Mouse (Mus musculus) intestine, postnatal 0 days (tissue): ENCODE measurements at regions not wholly inside any gene's neighbourhood (a gene's known extent, or its start where the extent isn't known, plus 50 kb on each side); places are given as distances from the start of the nearest gene placed in this dataset. TPM values are rescaled to one million over a fixed set of nuclear protein-coding genes. Genes with fewer than 3 reads are reported as not detected.

ENCODE experiments used
- ATAC-seq: fragments of 200-750 bp; cut with Nextera tagmentation; 2 replicates; pipeline ENCODE4 v1.8.0; 2017; ENCODE audit warnings: mild to moderate bottlenecking, moderate TSS enrichment, moderate library complexity
- H3K27ac ChIP-seq: fragments of 300-500 bp; sonication (generic); 2 replicates; pipeline ENCODE4 v1.5.1; 2014; ENCODE audit warnings: mild to moderate bottlenecking, low read depth, low read length, moderate library complexity
- H3K27me3 ChIP-seq: fragments of 300-500 bp; sonication (generic); replicated peaks from 2 replicates; pipeline ENCODE4 v1.6.1; 2014; ENCODE audit warnings: low read length, mixed read lengths; ENCODE audit not compliant: control insufficient read depth, insufficient read depth
- H3K36me3 ChIP-seq: fragments of 300-500 bp; sonication (generic); 2 replicates; pipeline ENCODE4 v1.6.1; 2014; ENCODE audit warnings: mild to moderate bottlenecking, moderate library complexity; ENCODE audit not compliant: control insufficient read depth, insufficient read depth
- H3K4me1 ChIP-seq: fragments of 300-500 bp; sonication (generic); replicated peaks from 2 replicates; pipeline ENCODE4 v1.6.1; 2014; ENCODE audit warnings: antibody characterized with exemption, low read length, mixed read lengths; ENCODE audit not compliant: control insufficient read depth, insufficient read depth
- H3K4me2 ChIP-seq: fragments of 300-500 bp; sonication (generic); replicated peaks from 2 replicates; pipeline ENCODE4 v1.6.1; 2014; ENCODE audit warnings: low read depth, mild to moderate bottlenecking, moderate library complexity
- H3K4me3 ChIP-seq: fragments of 300-500 bp; sonication (generic); 2 replicates; pipeline ENCODE4 v1.5.1; 2014; ENCODE audit warnings: low read depth, low read length
- H3K9ac ChIP-seq: fragments of 300-500 bp; sonication (generic); 2 replicates; pipeline ENCODE4 v1.6.1; 2014; ENCODE audit warnings: mild to moderate bottlenecking, low read depth, low read length
- H3K9me3 ChIP-seq: fragments of 300-500 bp; sonication (generic); 2 replicates; pipeline ENCODE4 v1.6.1; 2016; ENCODE audit warnings: mixed run types; ENCODE audit not compliant: control insufficient read depth
- CTCF ChIP-seq: sonication (generic); IDR thresholded peaks from 2 replicates; pipeline ENCODE4 v1.5.1; 2016; ENCODE audit warnings: low read depth, mild to moderate bottlenecking, control low read depth, antibody characterized with exemption, moderate library complexity
- WGBS: fragments of 180-500 bp; shearing (Covaris S2); extraction: QIAGEN DNeasy Blood & Tissue Kit; methylation state at CpG from one replicate; pipeline ENCODE4 v1.1.7; 2014; 5-methylcytosine and 5-hydroxymethylcytosine counted together
- microRNA-seq: library from miRNA; unstranded; fragments of <30 nt; microRNA quantifications from one replicate; pipeline ENCODE4, GENCODE M21; 2016

DNA sequence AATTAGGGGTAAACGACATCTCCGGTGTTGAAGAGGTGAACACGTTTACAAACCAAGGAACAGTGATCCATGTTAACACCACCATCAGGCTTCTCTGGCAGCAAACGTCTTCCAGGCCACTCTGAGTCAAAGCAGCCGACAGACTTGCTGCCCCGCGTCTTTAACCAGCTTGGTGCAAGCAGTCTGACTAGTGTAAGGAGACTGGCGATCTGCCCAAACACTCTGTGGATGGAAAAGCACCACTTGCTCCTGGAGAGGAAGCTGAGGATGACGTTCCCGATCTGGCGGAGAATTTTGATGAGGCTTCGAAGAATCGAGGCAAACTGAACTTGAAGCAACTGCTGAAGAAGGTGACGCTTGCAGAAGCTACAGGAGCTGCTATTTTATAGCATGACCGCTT, 57.5 kb upstream of the Med13l start:
- Histone ChIP-seq H3K36me3 (no peaks in the 10 kb centered on the region), H3K9me3 (no peaks in the 10 kb centered on the region), H3K4me3 (no peak overlapping the region), H3K27me3 (no peaks in the 10 kb centered on the region), H3K4me2 (no peak overlapping the region), H3K4me1 (no peaks in the 10 kb centered on the region; the same call in 1 of the 2 replicates), H3K27ac (no peak overlapping the region), H3K9ac (no peak overlapping the region)
- 62% methylated on average over 15 of the region's 15 CpGs for WGBS
- TF ChIP-seq CTCF: no peak
- ATAC-seq: no peak

GRCm38 (mm10) chr5:118504170-118504569, 56.3 kb upstream of the Med13l start:
- Histone ChIP-seq H3K4me1 (no peaks in the 10 kb centered on the region; the same call in 1 of the 2 replicates), H3K9ac (no peak overlapping the region), H3K27me3 (no peaks in the 10 kb centered on the region), H3K4me3 (no peak overlapping the region), H3K9me3 (no peaks in the 10 kb centered on the region), H3K4me2 (no peak overlapping the region), H3K36me3 (no peaks in the 10 kb centered on the region), H3K27ac (no peak overlapping the region)
- ATAC-seq: peak; percentile 82
- 60% methylated on average over 10 of the region's 10 CpGs for WGBS
- TF ChIP-seq CTCF: no peak

DNA sequence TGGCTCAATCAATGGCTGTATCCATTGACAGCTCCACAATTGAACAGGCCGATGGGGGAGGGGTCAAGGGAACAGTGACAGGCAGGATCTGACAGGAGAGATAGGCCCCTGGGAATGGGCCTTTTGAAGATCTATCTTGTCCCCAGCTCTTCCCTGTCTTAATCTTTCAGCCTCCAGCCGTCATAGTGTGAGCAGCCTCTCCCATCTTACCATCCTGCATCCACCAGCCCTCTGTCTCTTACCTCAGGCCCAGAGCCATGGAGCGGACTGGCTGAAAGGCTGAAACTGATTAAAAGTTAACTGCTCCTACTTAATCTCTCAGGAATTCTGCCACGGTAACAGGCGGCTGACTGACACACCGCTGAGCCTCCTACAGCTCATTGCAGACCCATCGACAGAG, 55.6 kb upstream of the Med13l start:
- Histone ChIP-seq H3K4me3 (no peak overlapping the region), H3K4me2 (no peak overlapping the region), H3K27ac (no peak overlapping the region), H3K27me3 (no peaks in the 10 kb centered on the region), H3K9me3 (no peaks in the 10 kb centered on the region), H3K36me3 (no peaks in the 10 kb centered on the region), H3K9ac (no peak overlapping the region), H3K4me1 (no peaks in the 10 kb centered on the region; the same call in 1 of the 2 replicates)
- 38% methylated on average over 7 of the region's 7 CpGs for WGBS
- TF ChIP-seq CTCF: no peak
- no peak for ATAC-seq

DNA sequence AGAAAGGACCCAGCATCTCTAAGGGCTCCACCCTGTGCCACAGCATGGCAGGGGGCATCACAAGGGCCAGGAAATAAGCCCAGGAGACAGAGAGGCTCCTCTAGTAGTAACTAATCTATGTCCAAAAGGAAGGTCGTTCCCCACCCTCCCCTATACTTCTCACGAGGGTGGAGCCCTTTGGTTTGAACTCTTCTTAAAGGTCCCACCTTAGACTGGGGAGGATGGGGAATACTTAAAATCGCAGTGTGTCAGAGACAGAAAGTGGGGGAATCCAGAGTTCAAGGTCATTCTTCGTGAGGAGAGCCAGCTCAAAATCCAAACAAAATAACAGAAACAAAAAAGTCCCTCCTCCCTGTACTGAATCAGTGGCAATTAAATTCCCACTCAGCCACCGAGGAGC, 50.6 kb upstream of the Med13l start:
- H3K4me2 ChIP-seq: no peak overlapping the region
- H3K27ac ChIP-seq: no peak overlapping the region
- H3K27me3 ChIP-seq: 0 out of 2 replicates have a peak, but pooled peaks cover 3% of the 10 kb centered on the region
- H3K9me3 ChIP-seq: no peaks in the 10 kb centered on the region
- WGBS: 44% methylated on average over 5 of the region's 5 CpGs
- ATAC-seq: no peak
- TF ChIP-seq CTCF: no peak
- no peak overlapping the region for H3K9ac ChIP-seq
- H3K4me3 ChIP-seq: no peak overlapping the region
- H3K36me3 ChIP-seq: no peaks in the 10 kb centered on the region
- no peaks in the 10 kb centered on the region for H3K4me1 ChIP-seq

Small RNA genes in the stretch of these regions (microRNA-seq; reads per million reads assigned to microRNA genes)
- gene Gm26455: not detected
